Mouse (Mus musculus): ENCODE results near the gene Cdc26. TPM values are rescaled to one million over a fixed set of nuclear protein-coding genes. Genes with fewer than 3 reads are reported as not detected.

The Cdc26 gene
- polyA plus RNA-seq, 1 experiment from 2014 or later, result 139 TPM

- H3K4me1 ChIP-seq, result no peaks in the 10 kb centered on the region
- 23% methylated on average over 6 of the region's 6 CpGs for WGBS
- peaks cover 66% of the 10 kb centered on the region for H3K36me3 ChIP-seq
- no peaks in the 10 kb centered on the region for H3K27me3 ChIP-seq (replicated peaks)
- H3K4me2 ChIP-seq (replicated peaks), result no peak overlapping the region
- H3K27ac ChIP-seq, result no peak overlapping the region
- no peak overlapping the region for H3K9ac ChIP-seq
- no peak for ATAC-seq (ENCODE audit: low FRiP score, low read depth)
- H3K4me3 ChIP-seq, result no peak overlapping the region
- H3K9me3 ChIP-seq, result no peaks in the 10 kb centered on the region
Measured at GRCm38 (mm10) chr4:62393459-62393858, 15.0 kb downstream of the Cdc26 start.

- H3K36me3 ChIP-seq, result peaks cover 59% of the 10 kb centered on the region
- 89% methylated on average over 7 of the region's 7 CpGs for WGBS
- H3K9me3 ChIP-seq, result no peaks in the 10 kb centered on the region
- H3K4me1 ChIP-seq, result no peaks in the 10 kb centered on the region
- H3K4me2 ChIP-seq (replicated peaks), result no peak overlapping the region
- ATAC-seq (ENCODE audit: low FRiP score, low read depth), result no peak
- no peak overlapping the region for H3K27ac ChIP-seq
- no peak overlapping the region for H3K9ac ChIP-seq
- no peaks in the 10 kb centered on the region for H3K27me3 ChIP-seq (replicated peaks)
- no peak overlapping the region for H3K4me3 ChIP-seq
Measured at GRCm38 (mm10) chr4:62391892-62392291, 16.6 kb downstream of the Cdc26 start.

GRCm38 (mm10) chr4:62389592-62390512 lies 18.6 kb downstream of the Cdc26 start:
- Histone ChIP-seq H3K4me3 (no peak overlapping the region), H3K27me3 (replicated peaks) (no peaks in the 10 kb centered on the region), H3K27ac (no peak overlapping the region), H3K36me3 (peaks cover 50% of the 10 kb centered on the region), H3K9ac (no peak overlapping the region), H3K4me2 (replicated peaks) (no peak overlapping the region), H3K4me1 (no peaks in the 10 kb centered on the region), H3K9me3 (no peaks in the 10 kb centered on the region)
- 89% methylated on average over 5 of the region's 5 CpGs for WGBS
- ATAC-seq (ENCODE audit: low FRiP score, low read depth), result no peak

- H3K9ac ChIP-seq, result no peak overlapping the region
- no peaks in the 10 kb centered on the region for H3K4me1 ChIP-seq
- no peak overlapping the region for H3K4me3 ChIP-seq
- H3K9me3 ChIP-seq, result no peaks in the 10 kb centered on the region
- ATAC-seq (ENCODE audit: low FRiP score, low read depth), result no peak
- no peaks in the 10 kb centered on the region for H3K27me3 ChIP-seq (replicated peaks)
- WGBS, result 95% methylated on average over 7 of the region's 7 CpGs
- H3K4me2 ChIP-seq (replicated peaks), result no peak overlapping the region
- no peak overlapping the region for H3K27ac ChIP-seq
- H3K36me3 ChIP-seq, result peaks cover 22% of the 10 kb centered on the region
Measured at GRCm38 (mm10) chr4:62385439-62385838, 23.0 kb downstream of the Cdc26 start.

- H3K27me3 ChIP-seq (replicated peaks), result no peaks in the 10 kb centered on the region
- peaks cover 21% of the 10 kb centered on the region for H3K36me3 ChIP-seq
Measured at GRCm38 (mm10) chr4:62384159-62384558, 24.3 kb downstream of the Cdc26 start.

GRCm38 (mm10) chr4:62383752-62384151 lies 24.7 kb downstream of the Cdc26 start:
- H3K4me2 ChIP-seq (replicated peaks), result no peak overlapping the region
- H3K4me3 ChIP-seq, result no peak overlapping the region
- no peaks in the 10 kb centered on the region for H3K4me1 ChIP-seq
- no peak overlapping the region for H3K9ac ChIP-seq
- 88% methylated on average over 7 of the region's 7 CpGs for WGBS
- H3K36me3 ChIP-seq, result peaks cover 19% of the 10 kb centered on the region
- no peak overlapping the region for H3K27ac ChIP-seq
- no peaks in the 10 kb centered on the region for H3K27me3 ChIP-seq (replicated peaks)
- no peak for ATAC-seq (ENCODE audit: low FRiP score, low read depth)
- no peaks in the 10 kb centered on the region for H3K9me3 ChIP-seq

More at GRCm38 (mm10) chr4:62384159-62384558, 24.3 kb downstream of the Cdc26 start:
- 92% methylated on average over 1 of the region's 1 CpGs for WGBS
- Histone ChIP-seq H3K27ac (no peak overlapping the region), H3K9ac (no peak overlapping the region), H3K4me1 (no peaks in the 10 kb centered on the region), H3K4me3 (no peak overlapping the region), H3K9me3 (no peaks in the 10 kb centered on the region), H3K4me2 (replicated peaks) (no peak overlapping the region)
- ATAC-seq (ENCODE audit: low FRiP score, low read depth), result no peak

- Histone ChIP-seq H3K4me1 (no peaks in the 10 kb centered on the region), H3K4me2 (replicated peaks) (no peak overlapping the region), H3K27ac (no peak overlapping the region), H3K27me3 (replicated peaks) (no peaks in the 10 kb centered on the region), H3K36me3 (peaks cover 14% of the 10 kb centered on the region), H3K9me3 (no peaks in the 10 kb centered on the region), H3K9ac (no peak overlapping the region), H3K4me3 (no peak overlapping the region)
- ATAC-seq (ENCODE audit: low FRiP score, low read depth), result no peak
- 91% methylated on average over 6 of the region's 6 CpGs for WGBS
Measured at GRCm38 (mm10) chr4:62383207-62383606, 25.2 kb downstream of the Cdc26 start.

- WGBS, result 93% methylated on average over 9 of the region's 9 CpGs
- Histone ChIP-seq H3K36me3 (no peaks in the 10 kb centered on the region), H3K4me2 (replicated peaks) (no peak overlapping the region), H3K4me3 (no peak overlapping the region), H3K9ac (no peak overlapping the region), H3K27me3 (replicated peaks) (no peaks in the 10 kb centered on the region), H3K27ac (no peak overlapping the region), H3K4me1 (no peaks in the 10 kb centered on the region), H3K9me3 (no peaks in the 10 kb centered on the region)
- ATAC-seq (ENCODE audit: low FRiP score, low read depth), result no peak
Measured at GRCm38 (mm10) chr4:62379724-62380381, 28.6 kb downstream of the Cdc26 start.

- Histone ChIP-seq H3K4me2 (replicated peaks) (no peak overlapping the region), H3K4me1 (no peaks in the 10 kb centered on the region), H3K4me3 (no peak overlapping the region), H3K36me3 (no peaks in the 10 kb centered on the region), H3K27me3 (replicated peaks) (no peaks in the 10 kb centered on the region), H3K9ac (no peak overlapping the region), H3K27ac (no peak overlapping the region), H3K9me3 (no peaks in the 10 kb centered on the region)
- WGBS, result 96% methylated on average over 2 of the region's 2 CpGs
- ATAC-seq (ENCODE audit: low FRiP score, low read depth), result no peak
Measured at GRCm38 (mm10) chr4:62376123-62376522, 32.3 kb downstream of the Cdc26 start.

GRCm38 (mm10) chr4:62374342-62374741 lies 34.1 kb downstream of the Cdc26 start:
- H3K27ac ChIP-seq, result no peak overlapping the region

GRCm38 (mm10) chr4:62373668-62374067 lies 34.8 kb downstream of the Cdc26 start:
- Histone ChIP-seq H3K9ac (no peak overlapping the region), H3K4me1 (no peaks in the 10 kb centered on the region), H3K4me3 (no peak overlapping the region), H3K4me2 (replicated peaks) (no peak overlapping the region), H3K36me3 (no peaks in the 10 kb centered on the region), H3K9me3 (no peaks in the 10 kb centered on the region), H3K27me3 (replicated peaks) (no peaks in the 10 kb centered on the region), H3K27ac (no peak overlapping the region)
- ATAC-seq (ENCODE audit: low FRiP score, low read depth), result no peak
- 92% methylated on average over 7 of the region's 7 CpGs for WGBS

More at GRCm38 (mm10) chr4:62374342-62374741, 34.1 kb downstream of the Cdc26 start:
- no peak overlapping the region for H3K9ac ChIP-seq
- no peak for ATAC-seq (ENCODE audit: low FRiP score, low read depth)
- H3K4me3 ChIP-seq, result no peak overlapping the region
- H3K27me3 ChIP-seq (replicated peaks), result no peaks in the 10 kb centered on the region
- H3K36me3 ChIP-seq, result no peaks in the 10 kb centered on the region
- H3K4me2 ChIP-seq (replicated peaks), result no peak overlapping the region
- H3K4me1 ChIP-seq, result no peaks in the 10 kb centered on the region
- WGBS, result 88% methylated on average over 4 of the region's 4 CpGs
- no peaks in the 10 kb centered on the region for H3K9me3 ChIP-seq

- Histone ChIP-seq H3K36me3 (no peaks in the 10 kb centered on the region), H3K4me1 (no peaks in the 10 kb centered on the region), H3K4me3 (no peak overlapping the region), H3K27me3 (replicated peaks) (no peaks in the 10 kb centered on the region), H3K4me2 (replicated peaks) (no peak overlapping the region), H3K9ac (no peak overlapping the region), H3K9me3 (no peaks in the 10 kb centered on the region), H3K27ac (no peak overlapping the region)
- no peak for ATAC-seq (ENCODE audit: low FRiP score, low read depth)
- 92% methylated on average over 9 of the region's 9 CpGs for WGBS
Measured at GRCm38 (mm10) chr4:62372818-62373520, 35.5 kb downstream of the Cdc26 start.
